20 mouse cellular contexts compared by ENCODE assay signal in genomic region chr16:4871926-4872325, GRCm38 (mm10). TPM values are rescaled to one million over a fixed set of nuclear protein-coding genes. Genes with fewer than 3 reads are reported as not detected.
"Had no signal": no experiment of that assay in that cellular context is flagged by ENCODE, and none has a peak within 500 bp of the region (broad histone marks: within the 10 kb centered on the region; RNA-seq: fewer than 3 reads in every experiment).

No protein-coding gene starts in this region.

- H3K4me3 ChIP-seq: intestine, embryonic 15.5 days; limb, embryonic 13.5 days; midbrain, embryonic 12.5 days; neural tube, embryonic 15.5 days; stomach, embryonic 15.5 days had no signal

- H3K9me3 ChIP-seq: intestine, embryonic 15.5 days; limb, embryonic 13.5 days; megakaryocyte, embryonic 14.5 days; midbrain, embryonic 12.5 days; neural tube, embryonic 15.5 days; stomach, embryonic 15.5 days had no signal

- ATAC-seq: intestine, embryonic 15.5 days; midbrain, embryonic 16.5 days had no signal

- H3K9ac ChIP-seq: intestine, embryonic 15.5 days; limb, embryonic 13.5 days; liver, embryonic 14.5 days; lung, embryonic 14.5 days; midbrain, embryonic 12.5 days; neural tube, embryonic 15.5 days; stomach, embryonic 15.5 days had no signal

- H3K27ac ChIP-seq: intestine, embryonic 15.5 days; limb, embryonic 13.5 days; liver, embryonic 14.5 days; midbrain, embryonic 12.5 days; neural tube, embryonic 15.5 days; stomach, embryonic 15.5 days had no signal

- H3K27me3 ChIP-seq: intestine, embryonic 15.5 days; limb, embryonic 13.5 days; megakaryocyte, embryonic 14.5 days; midbrain, embryonic 12.5 days; neural tube, embryonic 15.5 days; stomach, embryonic 15.5 days had no signal

- H3K4me2 ChIP-seq: intestine, embryonic 15.5 days; limb, embryonic 13.5 days; lung, embryonic 14.5 days; midbrain, embryonic 12.5 days; neural tube, embryonic 15.5 days; stomach, embryonic 15.5 days had no signal

- DNase-seq: kidney, adult 18-20 months; kidney, postnatal 10 days; left cerebral cortex, postnatal 4 days; lung, embryonic 14.5 days; thymus, postnatal 36 days had no signal

RNA-seq across cellular contexts. Expression of gene 4930562C15Rik, which starts 36.7 kb away (rescaled TPM):
- total RNA-seq: layer of hippocampus, adult 8-10 months; layer of hippocampus, postnatal 14 days; left cerebral cortex, adult 18-20 months; left cerebral cortex, postnatal 10 days; left cerebral cortex, postnatal 4 days; liver, adult 2 months had no signal
- polyA plus RNA-seq: large intestine, adult 2 months; liver, adult 2 months; liver, embryonic 14.5 days; spleen, adult 2 months had no signal
